Mouse (Mus musculus) hindbrain, embryonic 12.5 days (tissue): ENCODE measurements around the gene Sart3. TPM values are rescaled to one million over a fixed set of nuclear protein-coding genes. Genes with fewer than 3 reads are reported as not detected.

Experiments
- ATAC-seq: fragments of 200-750 bp; cut with Nextera tagmentation; 2 replicates; pipeline ENCODE4 v1.8.0; 2017; ENCODE audit warnings: moderate TSS enrichment; ENCODE audit not compliant: low FRiP score
- H3K27ac ChIP-seq: fragments of 300-500 bp; sonication (generic); 2 replicates; pipeline ENCODE4 v1.5.1; 2016; ENCODE audit warnings: mild to moderate bottlenecking
- H3K27me3 ChIP-seq: fragments of 300-500 bp; sonication (generic); 2 replicates; pipeline ENCODE4 v1.6.1; 2016; ENCODE audit warnings: mild to moderate bottlenecking
- H3K36me3 ChIP-seq: fragments of 300-500 bp; sonication (generic); 2 replicates; pipeline ENCODE4 v1.6.1; 2016; ENCODE audit warnings: mild to moderate bottlenecking
- H3K4me1 ChIP-seq: fragments of 300-500 bp; sonication (generic); 2 replicates; pipeline ENCODE4 v1.6.1; 2016
- H3K4me2 ChIP-seq: fragments of 300-500 bp; sonication (generic); replicated peaks from 2 replicates; pipeline ENCODE4 v1.6.1; 2016; ENCODE audit warnings: mild to moderate bottlenecking
- H3K4me3 ChIP-seq: fragments of 300-500 bp; sonication (generic); 2 replicates; pipeline ENCODE4 v1.5.1; 2016; ENCODE audit warnings: mild to moderate bottlenecking
- H3K9ac ChIP-seq: fragments of 300-500 bp; sonication (generic); 2 replicates; pipeline ENCODE4 v1.6.1; 2016; ENCODE audit warnings: mild to moderate bottlenecking, moderate library complexity
- H3K9me3 ChIP-seq: fragments of 300-500 bp; sonication (generic); replicated peaks from 2 replicates; pipeline ENCODE4 v1.6.1; 2016; ENCODE audit warnings: mild to moderate bottlenecking
- WGBS: fragments of 180-500 bp; shearing (Covaris S2); methylation state at CpG from one replicate; pipeline ENCODE4 v1.1.7; 2016; 5-methylcytosine and 5-hydroxymethylcytosine counted together
- polyA plus RNA-seq: library from polyadenylated mRNA; unstranded; fragments of >200 nt; fragmentation: Nextera tagmentation; extraction: Ambion mirVana; gene quantifications from 2 replicates; pipeline ENCODE4 v1.2.1, GENCODE M21; 2016

Gene Sart3
- polyA plus RNA-seq, 1 experiment from 2014 or later, result 80.6 TPM

GRCm38 (mm10) chr5:113751521-113752157 is 20.7 kb downstream of the Sart3 start:
- H3K4me2 ChIP-seq, result no peak overlapping the region
- no peak for ATAC-seq
- no peaks in the 10 kb centered on the region for H3K9me3 ChIP-seq
- no peak overlapping the region for H3K9ac ChIP-seq
- WGBS, result 91% methylated on average over 9 of the region's 9 CpGs
- no peak overlapping the region for H3K4me3 ChIP-seq
- no peaks in the 10 kb centered on the region for H3K27me3 ChIP-seq
- H3K4me1 ChIP-seq, result no peaks in the 10 kb centered on the region
- H3K36me3 ChIP-seq, result peaks cover 99% of the 10 kb centered on the region
- no peak overlapping the region for H3K27ac ChIP-seq

- 93% methylated on average over 13 of the region's 13 CpGs for WGBS
- ATAC-seq, result no peak
Observed at GRCm38 (mm10) chr5:113748556-113749331, 23.6 kb downstream of the Sart3 start.

GRCm38 (mm10) chr5:113747629-113748028 is 24.7 kb downstream of the Sart3 start:
- peaks cover 99% of the 10 kb centered on the region for H3K36me3 ChIP-seq
- H3K4me3 ChIP-seq, result no peak overlapping the region
- no peak overlapping the region for H3K4me2 ChIP-seq
- 0 out of 2 replicates have a peak, but pooled peaks cover 4% of the 10 kb centered on the region for H3K9me3 ChIP-seq
- H3K27me3 ChIP-seq, result no peaks in the 10 kb centered on the region
- no peak overlapping the region for H3K27ac ChIP-seq
- H3K9ac ChIP-seq, result no peak overlapping the region
- ATAC-seq, result no peak
- 91% methylated on average over 5 of the region's 5 CpGs for WGBS
- H3K4me1 ChIP-seq, result no peaks in the 10 kb centered on the region

More at GRCm38 (mm10) chr5:113748556-113749331, 23.6 kb downstream of the Sart3 start:
- H3K4me3 ChIP-seq, result no peak overlapping the region
- H3K4me1 ChIP-seq, result no peaks in the 10 kb centered on the region
- H3K4me2 ChIP-seq, result no peak overlapping the region
- H3K36me3 ChIP-seq, result peaks cover 99% of the 10 kb centered on the region
- 0 out of 2 replicates have a peak, but pooled peaks cover 4% of the 10 kb centered on the region for H3K9me3 ChIP-seq
- no peak overlapping the region for H3K27ac ChIP-seq
- H3K27me3 ChIP-seq, result no peaks in the 10 kb centered on the region
- H3K9ac ChIP-seq, result no peak overlapping the region

GRCm38 (mm10) chr5:113737607-113738237 is 34.6 kb downstream of the Sart3 start:
- no peak overlapping the region for H3K27ac ChIP-seq
- H3K9ac ChIP-seq, result no peak overlapping the region
- peaks cover 15% of the 10 kb centered on the region for H3K4me1 ChIP-seq
- H3K27me3 ChIP-seq, result no peaks in the 10 kb centered on the region
- 92% methylated on average over 11 of the region's 11 CpGs for WGBS
- no peak overlapping the region for H3K4me3 ChIP-seq
- H3K9me3 ChIP-seq, result no peaks in the 10 kb centered on the region
- peaks cover 47% of the 10 kb centered on the region for H3K36me3 ChIP-seq
- H3K4me2 ChIP-seq, result no peak overlapping the region
- no peak for ATAC-seq

- Histone ChIP-seq H3K9ac (peak overlapping the region; percentile 63), H3K4me2 (peak overlapping the region; percentile 67), H3K4me3 (peak overlapping the region; percentile 53), H3K27ac (peak overlapping the region; percentile 94), H3K4me1 (peaks cover 15% of the 10 kb centered on the region), H3K36me3 (peaks cover 36% of the 10 kb centered on the region), H3K27me3 (no peaks in the 10 kb centered on the region), H3K9me3 (no peaks in the 10 kb centered on the region)
- no peak for ATAC-seq
- WGBS, result 38% methylated on average over 15 of the region's 15 CpGs
Observed at GRCm38 (mm10) chr5:113736522-113737164, 35.7 kb downstream of the Sart3 start.

- Histone ChIP-seq H3K4me2 (peak overlapping the region; percentile 67), H3K27ac (peak overlapping the region; percentile 94), H3K4me1 (peaks cover 15% of the 10 kb centered on the region), H3K4me3 (peak overlapping the region; percentile 53), H3K9me3 (no peaks in the 10 kb centered on the region), H3K27me3 (no peaks in the 10 kb centered on the region), H3K9ac (peak overlapping the region; percentile 63), H3K36me3 (peaks cover 31% of the 10 kb centered on the region)
- peak; percentile 7; the same call in 1 of the 2 replicates for ATAC-seq
- WGBS, result 6% methylated on average over 10 of the region's 10 CpGs
Observed at GRCm38 (mm10) chr5:113736113-113736502, 36.2 kb downstream of the Sart3 start.

GRCm38 (mm10) chr5:113735345-113736112 is 36.8 kb downstream of the Sart3 start, which contains the start of gene Ficd:
Gene Ficd (plus strand): TSS chr5:113735803.
- Histone ChIP-seq H3K4me2 (peak within 1 kb of the TSS; percentile 67), H3K4me3 (peak within 1 kb of the TSS; percentile 53), H3K4me1 (peaks cover 19% of the 10 kb centered on the region), H3K27me3 (no peaks in the 10 kb centered on the region), H3K27ac (peak within 1 kb of the TSS; percentile 94), H3K9me3 (no peaks in the 10 kb centered on the region), H3K9ac (peak within 1 kb of the TSS; percentile 63), H3K36me3 (peaks cover 26% of the 10 kb centered on the region)
- under 1% methylated on average over 60 of the region's 71 CpGs for WGBS
- ATAC-seq, result peak; percentile 96

GRCm38 (mm10) chr5:113735023-113735344 is 37.3 kb downstream of the Sart3 start:
- WGBS, result 30% methylated on average over 7 of the region's 7 CpGs
- no peaks in the 10 kb centered on the region for H3K27me3 ChIP-seq

GRCm38 (mm10) chr5:113734376-113734775 is 37.9 kb downstream of the Sart3 start:
- no peak for ATAC-seq
- H3K4me2 ChIP-seq, result no peak overlapping the region
- H3K4me3 ChIP-seq, result no peak overlapping the region
- 72% methylated on average over 5 of the region's 5 CpGs for WGBS
- H3K9me3 ChIP-seq, result no peaks in the 10 kb centered on the region
- no peak overlapping the region for H3K9ac ChIP-seq
- peaks cover 20% of the 10 kb centered on the region for H3K4me1 ChIP-seq
- H3K36me3 ChIP-seq, result peaks cover 20% of the 10 kb centered on the region
- no peaks in the 10 kb centered on the region for H3K27me3 ChIP-seq
- H3K27ac ChIP-seq, result 0 out of 2 replicates have a peak overlapping the region, but pooled peaks have one; percentile 94

More at GRCm38 (mm10) chr5:113735023-113735344, 37.3 kb downstream of the Sart3 start:
- no peak for ATAC-seq
- peak overlapping the region; percentile 53 for H3K4me3 ChIP-seq
- peak overlapping the region; percentile 94 for H3K27ac ChIP-seq
- peaks cover 21% of the 10 kb centered on the region for H3K36me3 ChIP-seq
- H3K4me1 ChIP-seq, result peaks cover 20% of the 10 kb centered on the region
- H3K9me3 ChIP-seq, result no peaks in the 10 kb centered on the region
- peak overlapping the region; percentile 40; the same call in 1 of the 2 replicates for H3K9ac ChIP-seq
- H3K4me2 ChIP-seq, result peak overlapping the region; percentile 67

- no peak for ATAC-seq
- no peaks in the 10 kb centered on the region for H3K9me3 ChIP-seq
- H3K27ac ChIP-seq, result no peak overlapping the region
- H3K36me3 ChIP-seq, result no peaks in the 10 kb centered on the region
- H3K4me1 ChIP-seq, result peaks cover 18% of the 10 kb centered on the region
- no peak overlapping the region for H3K4me3 ChIP-seq
- no peaks in the 10 kb centered on the region for H3K27me3 ChIP-seq
- H3K4me2 ChIP-seq, result no peak overlapping the region
- no peak overlapping the region for H3K9ac ChIP-seq
- 27% methylated on average over 6 of the region's 6 CpGs for WGBS
Observed at GRCm38 (mm10) chr5:113732182-113732581, 40.1 kb downstream of the Sart3 start.

- Histone ChIP-seq H3K36me3 (no peaks in the 10 kb centered on the region), H3K4me3 (no peak overlapping the region), H3K27me3 (no peaks in the 10 kb centered on the region), H3K4me1 (peaks cover 9% of the 10 kb centered on the region), H3K27ac (no peak overlapping the region), H3K9ac (no peak overlapping the region), H3K4me2 (no peak overlapping the region), H3K9me3 (no peaks in the 10 kb centered on the region)
- 94% methylated on average over 7 of the region's 7 CpGs for WGBS
- no peak for ATAC-seq
Observed at GRCm38 (mm10) chr5:113731174-113731573, 41.1 kb downstream of the Sart3 start.
